Mouse (Mus musculus) heart, postnatal 0 days (tissue): ENCODE data around the gene Tnp2.

Experiments
- CTCF ChIP-seq: IDR thresholded peaks from 2 replicates; pipeline ENCODE4 v1.5.1; 2016; ENCODE audit warnings: antibody characterized with exemption, control low read depth, low read depth
- EP300 ChIP-seq: IDR thresholded peaks from 2 replicates; pipeline ENCODE4 v1.6.1; 2016; ENCODE audit warnings: antibody characterized with exemption, low read depth

GRCm38 (mm10) chr16:10834542-10834910 lies 46.1 kb upstream of the Tnp2 start:
- no peak for TF ChIP-seq CTCF
- no peak for TF ChIP-seq EP300
